Mouse (Mus musculus) CH12.LX (cell line): ENCODE results near the gene 1110059E24Rik.

ENCODE experiments used
- CTCF ChIP-seq, 2 experiments: IDR thresholded peaks in 1 of 2; conservative IDR thresholded peaks in 1 of 2; 2 replicates each; pipeline ENCODE4 v1.5.1; 2011 to 2012; ENCODE audit warnings: low read depth in 2 of 2, low read length in 2 of 2, improper control_type of control experiment in 1 of 2, inconsistent platforms in 1 of 2, mild to moderate bottlenecking in 1 of 2, moderate library complexity in 1 of 2
- E2F4 ChIP-seq: IDR thresholded peaks from 2 replicates; pipeline ENCODE4 v1.6.1; 2011; ENCODE audit warnings: low read depth, low read length, improper control_type of control experiment; ENCODE audit not compliant: insufficient replicate concordance
- EP300 ChIP-seq: IDR thresholded peaks from 2 replicates; pipeline ENCODE4 v1.6.1; 2011; ENCODE audit warnings: low read length, improper control_type of control experiment
- MYC ChIP-seq: IDR thresholded peaks from 2 replicates; pipeline ENCODE4 v1.6.1; 2011; ENCODE audit warnings: low read depth, mild to moderate bottlenecking, improper control_type of control experiment, low read length
- POLR2A ChIP-seq: IDR thresholded peaks from 2 replicates; pipeline ENCODE4 v1.6.1; 2011; ENCODE audit warnings: low read depth, mild to moderate bottlenecking, improper control_type of control experiment, low read length
- RAD21 ChIP-seq: IDR thresholded peaks from 2 replicates; pipeline ENCODE4 v1.6.1; 2011; ENCODE audit warnings: low read depth, mild to moderate bottlenecking, low read length, improper control_type of control experiment, moderate library complexity
- SIN3A ChIP-seq: IDR thresholded peaks from 2 replicates; pipeline ENCODE4 v1.6.1; 2012; ENCODE audit warnings: low read length, improper control_type of control experiment, inconsistent platforms
- TBP ChIP-seq: conservative IDR thresholded peaks from 2 replicates; pipeline ENCODE4 v1.6.1; 2011; ENCODE audit warnings: low read depth, low read length, improper control_type of control experiment
- TCF12 ChIP-seq: IDR thresholded peaks from 2 replicates; pipeline ENCODE4 v1.6.1; 2014; ENCODE audit warnings: low read depth, mild to moderate bottlenecking, inconsistent platforms, low read length, improper control_type of control experiment
- UBTF ChIP-seq: IDR thresholded peaks from 2 replicates; pipeline ENCODE4 v1.6.1; 2012; ENCODE audit warnings: low read depth, mild to moderate bottlenecking, inconsistent platforms, low read length, improper control_type of control experiment, moderate library complexity
- USF1 ChIP-seq: IDR thresholded peaks from 2 replicates; pipeline ENCODE4 v1.6.1; 2014; ENCODE audit warnings: low read depth, mild to moderate bottlenecking, inconsistent platforms, low read length, improper control_type of control experiment
- ZC3H11A ChIP-seq: IDR thresholded peaks from 2 replicates; pipeline ENCODE4 v1.6.1; 2012; ENCODE audit warnings: low read depth, mild to moderate bottlenecking, inconsistent platforms, low read length, improper control_type of control experiment

DNA sequence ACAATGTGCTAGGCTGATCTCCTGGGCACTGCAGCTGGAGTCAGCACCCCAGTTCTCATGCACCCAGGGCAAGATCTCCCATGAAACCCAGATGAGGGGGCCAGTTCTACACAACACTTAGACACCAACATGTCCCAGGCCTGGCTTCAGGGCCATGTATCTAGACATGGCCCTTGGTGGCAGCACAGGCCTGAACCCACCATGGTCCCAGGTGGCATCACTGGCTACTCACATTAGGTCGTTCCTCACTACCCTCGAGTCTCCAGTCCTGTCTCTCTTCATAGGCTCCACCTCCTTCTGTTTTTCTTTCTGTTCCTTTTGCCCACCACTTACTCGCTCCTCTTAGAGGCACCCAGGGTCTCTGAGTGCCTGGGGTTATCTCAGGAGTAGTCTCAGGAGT is 72.9 kb downstream of the 1110059E24Rik start:
- TF ChIP-seq TCF12 (no peak), POLR2A (no peak), EP300 (no peak), TBP (no peak), CTCF (conservative IDR thresholded peaks at IDR 0.05 in 1 of 2, IDR thresholded peaks at IDR 0.05 in 1 of 2; ENCODE audit: low read depth in 2 of 2, low read length in 2 of 2) (no peak), ZC3H11A (no peak), MYC (no peak), UBTF (no peak), E2F4 (no peak), USF1 (no peak), RAD21 (no peak), SIN3A (no peak)
